Mouse (Mus musculus) megakaryocyte, embryonic 14.5 days (primary cell): ENCODE results near the gene Phykpl.

ENCODE experiments used
- FLI1 ChIP-seq: IDR thresholded peaks from 2 replicates; pipeline ENCODE4 v1.6.1; 2012; ENCODE audit warnings: low read length, inconsistent platforms, mixed read lengths
- GATA1 ChIP-seq: IDR thresholded peaks from 3 replicates; pipeline ENCODE4 v1.6.1; 2012; ENCODE audit warnings: mixed read lengths, low read length, inconsistent platforms, borderline replicate concordance

- TF ChIP-seq GATA1 (no peak), FLI1 (no peak)
Observed at GRCm38 (mm10) chr11:51649889-51650199, 65.3 kb downstream of the Phykpl start.
